Mouse (Mus musculus) ovary, postnatal 36 days (tissue): ENCODE results near the gene Gabrd.

ENCODE experiments used
- DNase-seq: peaks from one replicate; pipeline ENCODE4 v3.0.0; 2022; ENCODE audit warnings: low spot score, mixed read lengths

The Gabrd gene

DNA sequence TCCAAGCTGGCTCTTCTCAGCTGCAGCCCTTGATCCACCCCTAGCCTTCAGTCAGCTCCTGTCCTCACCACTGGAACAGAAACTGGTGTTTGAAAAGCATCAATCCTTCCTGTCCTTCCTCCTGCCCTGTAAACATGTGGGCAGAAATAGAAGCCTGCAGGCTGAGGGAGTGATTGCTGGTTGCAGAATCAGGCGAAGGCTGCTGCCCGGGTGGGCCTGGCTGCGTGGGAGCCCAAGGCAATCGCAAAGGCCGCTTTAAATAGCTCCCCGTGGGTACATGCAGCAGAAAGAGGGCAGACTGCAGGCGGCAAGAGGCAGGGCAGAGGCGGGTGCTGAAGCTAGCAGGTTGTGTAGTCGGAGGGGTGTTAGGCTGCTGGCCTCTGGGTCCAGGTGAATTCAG is 15.2 kb downstream of the Gabrd start:
- no peak for DNase-seq

DNA sequence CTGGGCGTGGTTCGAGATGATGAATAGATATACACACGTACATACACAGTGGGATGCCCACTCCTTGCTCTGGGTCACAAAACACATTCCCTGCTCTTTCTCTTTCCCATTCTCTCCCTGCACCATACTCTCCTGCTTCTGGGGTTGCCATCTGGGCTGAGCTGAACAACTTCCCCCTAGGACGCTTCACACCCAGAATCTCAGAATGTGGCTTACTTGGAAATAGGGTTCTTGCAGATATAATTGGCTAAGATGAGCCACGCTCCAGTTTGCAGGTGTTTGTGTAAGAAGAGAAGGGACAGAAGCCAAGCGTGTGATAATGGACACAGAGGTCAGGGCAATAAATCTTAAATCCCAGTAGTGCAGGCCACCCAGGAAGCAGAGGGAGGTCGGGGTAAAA is 15.9 kb downstream of the Gabrd start:
- no peak for DNase-seq

DNA sequence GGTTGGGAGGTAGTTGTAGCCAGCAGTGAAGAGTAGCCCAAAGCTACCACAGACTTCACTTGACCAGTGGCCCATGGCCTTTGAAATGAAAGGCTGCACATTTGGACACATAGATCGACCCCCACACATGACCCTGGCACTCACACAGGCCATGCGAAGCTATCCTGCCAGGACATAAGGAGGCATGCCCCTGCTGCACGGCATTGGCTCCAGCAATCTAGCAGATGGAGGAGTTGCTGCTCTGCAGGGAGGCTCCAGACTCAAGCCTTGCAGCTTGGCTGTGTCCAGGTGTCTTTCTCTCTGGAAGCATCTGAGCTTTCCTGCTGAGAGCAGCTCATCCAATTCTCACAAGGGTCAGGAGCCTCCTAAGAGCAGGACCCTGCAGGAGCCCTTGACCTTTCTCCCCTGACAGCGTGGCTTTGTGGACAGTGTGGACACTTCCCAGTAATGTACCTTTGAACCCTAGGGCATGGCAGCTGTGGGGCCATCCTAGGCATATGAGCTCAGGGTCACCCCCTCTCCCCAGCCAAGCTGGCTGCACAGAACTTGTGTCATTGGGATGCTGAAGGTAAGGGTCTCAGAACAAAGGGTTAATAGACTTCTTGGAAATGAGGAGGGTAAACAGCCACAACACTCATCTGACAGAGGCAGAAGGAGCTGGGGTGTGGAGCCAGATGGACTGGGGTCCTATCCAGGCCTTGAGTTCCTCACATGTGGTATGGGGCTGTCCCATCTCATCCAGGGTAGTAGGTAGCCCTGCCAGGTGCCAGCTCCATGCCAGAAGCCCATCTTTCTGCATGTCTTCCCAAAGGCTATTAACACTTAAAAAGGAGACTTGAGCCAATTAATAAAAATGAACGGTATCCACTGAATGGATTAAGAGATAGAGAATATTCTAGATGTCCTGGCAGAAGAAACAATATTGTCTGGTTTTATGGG is 25.8 kb downstream of the Gabrd start:
- no peak for DNase-seq

DNA sequence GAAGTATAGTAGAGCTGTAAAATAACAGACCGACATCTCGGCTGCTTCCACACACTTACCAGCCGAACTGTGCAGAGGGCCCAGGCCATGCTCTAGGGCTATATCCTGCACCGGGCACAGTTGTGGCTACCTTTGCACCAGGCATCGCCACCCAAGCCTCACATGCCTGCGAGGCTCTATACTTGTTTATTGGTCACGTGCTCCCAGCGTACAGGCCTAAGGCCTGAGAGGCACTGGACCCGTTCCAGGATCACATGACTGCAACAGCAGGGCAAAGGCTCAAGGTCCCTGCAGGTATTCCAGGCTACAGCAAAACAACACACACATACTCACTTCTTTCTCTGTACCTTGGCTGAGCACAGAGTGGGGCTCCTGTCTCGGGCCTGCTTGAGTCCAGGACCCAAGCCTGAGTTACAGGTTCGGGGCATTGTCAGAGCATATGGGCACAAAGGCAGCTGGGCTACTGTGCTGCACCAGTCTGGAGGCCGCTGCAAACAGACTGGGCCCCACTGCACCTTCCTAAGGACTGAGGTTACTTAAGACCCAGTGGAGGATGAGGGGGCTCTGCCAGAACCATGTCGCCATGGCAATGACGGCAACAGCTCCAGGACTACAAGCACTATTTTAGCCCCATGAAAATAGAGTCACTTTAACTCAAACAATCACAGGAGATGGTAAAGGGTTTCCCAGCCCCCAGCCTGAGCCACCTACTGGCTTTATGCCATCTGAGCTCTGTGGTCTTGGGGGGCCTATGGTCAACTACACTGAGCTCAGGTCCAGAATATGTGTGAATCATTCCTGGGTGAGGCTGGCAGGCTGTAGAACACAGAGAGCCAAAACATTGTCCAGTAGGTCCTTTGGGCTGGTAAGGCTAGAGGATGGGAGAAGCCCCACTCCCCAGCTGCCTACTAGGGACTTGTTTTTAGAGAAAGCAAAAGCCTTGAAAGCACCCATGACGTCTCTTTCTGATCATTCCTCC is 26.9 kb downstream of the Gabrd start:
- DNase-seq: no peak

DNA sequence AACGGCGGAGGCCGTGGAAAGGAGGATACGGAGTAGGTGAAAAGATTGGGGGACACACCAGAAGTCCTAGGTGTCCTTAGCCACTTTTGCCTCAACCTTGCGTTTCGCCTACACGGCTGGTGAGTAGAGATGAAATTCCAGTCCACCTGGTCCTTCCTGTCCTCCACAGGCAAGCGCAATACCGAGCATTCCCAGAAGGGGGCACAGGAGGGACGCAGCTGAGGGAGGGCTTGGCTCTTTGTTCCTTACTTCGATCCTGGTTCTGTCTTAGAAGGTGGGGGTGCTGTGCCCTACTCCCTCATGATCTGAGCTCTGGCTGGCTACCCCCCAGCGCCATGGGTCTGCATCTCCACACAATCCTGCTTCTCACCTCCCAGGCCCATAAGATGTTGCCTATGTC is 29.2 kb downstream of the Gabrd start:
- DNase-seq: peak; percentile 81

DNA sequence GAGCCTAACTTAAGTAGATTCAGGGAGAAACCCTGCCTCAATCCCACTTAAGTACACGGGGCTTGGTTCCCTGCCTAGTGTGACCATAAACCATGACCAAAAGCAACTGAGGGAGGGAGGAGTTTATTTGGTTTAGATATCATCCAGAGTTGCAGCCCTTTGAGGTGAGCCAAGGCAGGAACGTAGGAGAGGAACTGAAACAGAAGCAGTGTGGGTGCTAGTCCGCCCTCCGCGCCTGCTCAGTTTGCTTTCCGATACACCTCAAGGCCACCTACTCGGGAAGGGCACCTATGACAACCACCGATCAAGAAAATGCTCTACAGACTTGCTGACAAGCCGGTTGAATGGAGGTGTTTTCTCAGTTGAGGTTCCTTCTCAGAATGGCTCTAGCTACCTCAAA is 30.2 kb downstream of the Gabrd start:
- no peak for DNase-seq

DNA sequence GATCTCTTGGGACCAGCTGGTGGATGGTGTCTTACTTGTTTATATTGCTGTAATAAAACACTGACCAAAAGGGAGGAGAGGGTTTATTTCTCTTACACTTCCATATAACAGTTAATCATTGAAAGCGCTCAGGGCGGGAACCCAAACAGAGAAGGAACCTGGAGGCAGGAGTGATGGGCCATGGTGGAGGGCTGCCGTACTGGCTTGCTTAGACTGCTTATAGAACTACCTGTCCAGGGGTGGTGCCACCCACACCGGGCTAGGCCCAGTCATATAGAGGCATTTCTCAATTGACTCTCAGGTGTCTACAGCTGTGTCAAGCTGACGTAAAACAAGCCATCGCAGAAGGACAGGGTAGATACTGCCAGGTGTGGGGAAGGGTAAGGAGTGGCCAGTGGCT is 31.1 kb downstream of the Gabrd start:
- DNase-seq: no peak

DNA sequence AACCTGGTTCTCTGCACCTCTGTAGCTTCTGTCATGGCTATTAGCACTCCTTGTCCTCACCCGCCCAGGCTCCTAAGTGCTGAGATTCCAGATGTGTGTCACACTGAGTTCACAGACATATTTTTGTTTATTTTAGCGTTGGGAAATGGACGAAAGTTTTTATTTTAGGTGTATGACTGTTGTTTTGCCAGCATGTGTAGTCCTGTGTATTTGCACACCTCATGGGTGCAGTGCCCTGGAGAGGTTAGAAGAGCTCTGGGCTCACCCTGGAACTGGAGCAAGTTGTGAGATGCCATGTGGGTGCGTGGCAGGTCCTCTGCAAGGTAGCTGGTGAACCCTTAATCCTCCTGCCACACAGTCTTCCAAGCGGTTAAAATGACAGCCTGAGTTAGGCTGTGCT is 35.5 kb downstream of the Gabrd start:
- no peak for DNase-seq

DNA sequence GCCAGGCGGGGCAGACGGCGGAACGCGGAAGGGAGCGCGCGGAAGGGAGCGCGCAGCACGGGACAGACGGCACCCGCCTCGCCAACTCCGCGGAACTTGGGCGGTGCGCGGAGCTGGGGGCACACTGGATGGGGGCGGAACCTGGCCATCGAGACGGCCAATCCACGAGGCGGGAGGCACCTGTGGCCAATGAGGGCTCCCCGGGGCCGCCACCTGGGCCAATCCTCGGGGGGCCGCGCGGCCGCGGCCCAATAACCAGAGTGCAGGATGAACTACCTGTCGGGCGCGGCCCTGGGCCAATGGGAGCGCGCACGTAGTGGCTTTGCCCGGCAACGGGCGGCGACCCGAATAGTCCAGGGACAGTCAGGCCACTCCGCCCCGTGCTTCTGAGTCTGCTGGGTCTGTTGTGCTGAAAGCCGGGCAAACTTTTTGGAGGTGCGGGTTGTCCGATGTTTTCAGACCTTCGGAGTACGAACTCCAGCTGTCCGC is 36.6 kb downstream of the Gabrd start, which contains the start of gene Prkcz:
Prkcz (minus strand) TSS at position 59 of the 489 bp plus-strand sequence.
- DNase-seq: peak; percentile 85

DNA sequence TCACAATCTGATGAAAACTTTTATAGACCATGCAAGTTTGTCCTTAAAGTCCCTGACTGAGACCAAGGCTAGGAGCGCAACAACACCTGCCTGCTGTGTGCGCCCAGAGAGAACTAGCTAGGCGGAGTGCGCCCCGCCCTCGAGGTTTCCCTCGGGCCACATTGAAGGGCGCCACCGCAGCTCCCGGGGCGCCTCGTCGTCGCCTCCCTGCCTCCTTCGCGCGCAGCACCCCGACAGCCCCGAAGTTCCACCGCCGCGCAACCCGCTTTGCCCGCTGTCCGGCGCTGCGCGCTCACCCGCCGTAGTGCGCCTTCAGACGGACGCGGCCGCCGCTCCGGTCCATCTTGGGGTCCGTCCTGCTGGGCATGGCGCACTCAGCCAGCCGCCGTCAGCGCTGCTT is 37.1 kb downstream of the Gabrd start:
- DNase-seq: no peak

DNA sequence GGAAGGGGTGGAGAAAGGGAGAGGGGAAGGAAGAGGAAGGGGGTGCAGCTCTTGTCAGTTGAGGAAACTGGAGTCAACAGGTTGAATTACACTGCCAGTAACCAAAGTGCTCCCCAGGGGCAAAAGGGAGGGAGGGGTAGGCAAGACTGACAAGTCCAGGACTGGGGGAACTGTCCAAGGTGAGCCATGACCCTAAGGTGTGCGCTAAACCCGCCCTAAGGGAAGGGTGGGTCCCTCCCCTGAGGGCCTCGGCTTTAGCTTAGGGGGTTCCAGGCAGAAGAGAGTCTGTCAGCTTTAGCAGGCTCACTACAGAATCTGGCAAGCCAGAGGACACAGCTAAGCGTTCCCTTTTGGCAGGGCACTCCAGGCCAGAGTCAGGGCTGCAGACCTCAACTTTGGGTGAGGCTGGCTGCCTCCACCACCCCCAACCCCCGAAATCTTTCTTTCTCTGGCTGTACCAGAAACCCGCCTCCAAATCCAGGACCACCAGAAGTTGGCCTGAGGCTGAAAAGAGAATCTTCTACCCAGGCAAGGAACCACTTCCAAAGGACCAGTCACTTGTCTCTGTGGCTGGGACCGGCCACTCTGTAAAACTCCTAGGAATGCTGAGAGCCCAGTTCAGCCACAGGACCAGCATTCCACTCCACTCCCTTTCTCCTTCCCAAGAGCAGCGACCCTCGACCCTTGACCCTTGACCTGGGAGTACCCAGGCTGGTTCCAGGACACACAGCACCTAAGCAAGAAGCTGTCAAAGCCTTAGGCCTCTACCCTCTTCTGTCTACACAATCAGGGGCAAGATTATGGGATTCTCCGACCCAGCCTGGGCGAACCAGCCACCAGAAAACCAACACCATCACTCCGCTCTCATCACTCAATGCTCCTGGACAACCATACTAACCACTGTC is 38.1 kb downstream of the Gabrd start:
- DNase-seq: no peak

DNA sequence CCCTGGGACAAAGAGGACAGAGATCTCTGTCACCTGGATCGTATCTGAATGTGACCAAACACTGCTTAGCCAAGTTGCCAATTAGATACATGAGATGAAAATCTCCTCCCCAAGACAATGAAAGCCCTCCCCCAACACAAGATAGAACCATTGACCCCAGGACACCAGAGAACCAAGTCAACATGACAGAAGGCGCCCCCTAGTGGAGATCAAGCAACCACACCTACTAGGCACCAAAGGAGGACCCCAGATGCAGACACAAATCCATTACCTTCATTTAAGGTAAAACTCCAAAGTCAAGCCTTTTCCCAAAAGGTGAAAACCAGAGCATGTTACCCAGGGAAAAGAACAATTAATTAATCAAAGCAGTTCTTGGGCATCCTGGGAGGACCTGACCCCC is 40.3 kb downstream of the Gabrd start:
- no peak for DNase-seq

DNA sequence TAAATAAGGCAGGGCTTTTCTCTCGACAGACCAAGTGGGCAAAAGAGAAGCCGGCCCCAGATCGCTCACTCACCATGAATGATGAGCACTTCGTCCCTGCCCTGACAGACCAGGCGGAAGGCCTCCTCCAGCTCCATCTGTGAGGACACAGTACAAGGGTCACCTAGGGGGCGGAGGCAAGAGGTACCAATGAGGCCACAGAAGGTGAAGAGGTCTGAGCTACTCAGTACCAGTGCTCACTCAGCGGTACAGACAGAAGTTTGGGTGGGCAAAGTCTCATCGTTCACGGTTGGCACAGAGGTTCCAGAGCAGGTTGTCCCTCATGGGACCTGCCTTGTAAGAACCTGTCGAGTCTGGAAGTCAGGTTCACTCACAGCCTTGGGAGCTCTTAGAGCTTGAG is 41.6 kb downstream of the Gabrd start:
- DNase-seq: no peak

DNA sequence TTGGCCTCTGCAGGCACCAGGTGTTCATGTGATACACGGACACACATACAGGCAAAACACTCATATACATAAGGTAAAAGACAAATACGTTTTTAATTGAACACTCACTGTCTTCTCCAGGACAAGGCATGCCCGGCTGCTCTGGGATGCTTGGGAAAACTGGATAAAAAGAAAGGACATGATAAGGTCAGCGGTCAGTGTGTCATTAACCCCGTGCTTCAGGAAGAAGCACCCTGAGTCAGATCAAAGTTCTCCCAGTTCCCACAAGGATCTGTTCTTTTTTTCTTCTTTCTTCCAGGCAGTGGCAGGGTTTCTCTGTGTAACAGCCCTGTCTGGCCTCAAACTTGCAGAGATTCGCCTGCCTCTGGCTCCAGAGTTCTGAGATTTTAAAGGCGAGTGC is 43.4 kb downstream of the Gabrd start:
- no peak for DNase-seq

DNA sequence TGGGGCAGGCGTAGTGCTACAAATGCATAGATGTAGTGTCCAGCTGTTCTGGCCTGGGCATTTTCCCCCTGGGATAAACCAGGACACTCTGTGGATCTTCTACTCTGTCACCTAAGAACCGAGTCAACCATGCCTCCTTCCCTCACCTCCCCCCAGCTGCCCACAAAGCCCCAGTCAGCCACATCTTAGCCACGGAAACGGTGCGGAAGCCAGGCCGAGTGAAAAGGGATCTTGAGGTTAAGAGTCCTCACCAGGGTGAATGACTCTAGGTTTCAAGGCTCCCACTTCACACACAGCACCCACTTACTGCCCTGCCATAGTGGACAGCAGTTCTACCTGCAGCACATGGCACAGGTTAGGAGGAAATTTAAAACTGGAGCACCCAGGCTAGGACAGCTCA is 43.9 kb downstream of the Gabrd start:
- no peak for DNase-seq

DNA sequence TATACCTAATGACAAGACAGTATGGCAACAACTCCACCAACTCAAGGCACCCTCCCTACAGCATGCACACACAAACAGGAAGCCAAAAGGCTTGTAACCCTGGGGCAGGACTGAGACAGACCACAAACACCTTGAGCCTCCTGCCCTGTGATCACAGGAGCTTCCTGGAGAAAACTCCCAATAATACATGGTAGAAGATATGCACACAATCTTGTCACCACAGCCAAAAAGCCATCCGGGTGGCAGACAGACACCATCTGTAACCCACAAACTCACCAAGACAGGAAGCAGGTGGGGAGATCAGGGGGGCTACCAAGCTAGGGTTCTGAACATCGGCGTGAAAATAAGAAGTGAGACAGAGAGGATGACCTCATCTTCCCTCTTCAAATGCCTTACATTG is 45.3 kb downstream of the Gabrd start:
- DNase-seq: no peak

DNA sequence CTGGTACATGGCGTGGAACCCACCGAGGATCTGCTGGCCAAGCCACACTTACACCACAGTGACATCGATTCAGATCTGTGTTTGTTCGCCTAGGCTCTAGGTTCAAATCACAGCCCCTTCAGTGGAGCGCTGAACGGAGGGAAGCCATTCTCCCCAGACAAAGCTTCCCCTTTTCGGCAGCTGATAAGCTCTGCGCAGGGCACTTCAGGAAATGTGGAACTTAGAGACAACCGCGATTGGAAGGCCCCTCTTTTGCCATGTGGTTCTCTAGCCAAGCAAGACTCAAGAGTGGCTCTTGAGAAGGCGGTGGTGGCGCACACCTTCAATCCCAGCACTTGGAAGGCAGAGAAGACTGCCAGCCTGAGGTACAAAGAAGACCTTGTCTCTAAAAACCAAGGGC is 51.6 kb downstream of the Gabrd start:
- no peak for DNase-seq

DNA sequence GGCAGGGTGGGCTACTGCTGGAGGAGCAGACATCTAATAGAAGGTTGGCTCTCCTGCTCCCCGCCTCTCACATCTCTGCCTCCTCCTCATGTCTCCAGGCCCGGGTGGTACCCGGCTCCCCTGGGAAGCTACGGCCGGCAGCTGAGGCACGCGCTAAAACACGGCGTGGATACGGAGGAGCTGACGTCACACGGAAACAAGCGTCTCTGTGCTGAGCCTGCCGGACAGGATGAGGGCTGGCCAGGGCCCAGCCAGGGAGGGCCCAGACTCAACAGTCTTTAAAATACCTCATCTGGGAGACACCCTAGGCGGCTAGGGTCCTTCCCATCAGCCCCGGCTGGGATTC is 52.3 kb downstream of the Gabrd start:
- DNase-seq: peak; percentile 18

DNA sequence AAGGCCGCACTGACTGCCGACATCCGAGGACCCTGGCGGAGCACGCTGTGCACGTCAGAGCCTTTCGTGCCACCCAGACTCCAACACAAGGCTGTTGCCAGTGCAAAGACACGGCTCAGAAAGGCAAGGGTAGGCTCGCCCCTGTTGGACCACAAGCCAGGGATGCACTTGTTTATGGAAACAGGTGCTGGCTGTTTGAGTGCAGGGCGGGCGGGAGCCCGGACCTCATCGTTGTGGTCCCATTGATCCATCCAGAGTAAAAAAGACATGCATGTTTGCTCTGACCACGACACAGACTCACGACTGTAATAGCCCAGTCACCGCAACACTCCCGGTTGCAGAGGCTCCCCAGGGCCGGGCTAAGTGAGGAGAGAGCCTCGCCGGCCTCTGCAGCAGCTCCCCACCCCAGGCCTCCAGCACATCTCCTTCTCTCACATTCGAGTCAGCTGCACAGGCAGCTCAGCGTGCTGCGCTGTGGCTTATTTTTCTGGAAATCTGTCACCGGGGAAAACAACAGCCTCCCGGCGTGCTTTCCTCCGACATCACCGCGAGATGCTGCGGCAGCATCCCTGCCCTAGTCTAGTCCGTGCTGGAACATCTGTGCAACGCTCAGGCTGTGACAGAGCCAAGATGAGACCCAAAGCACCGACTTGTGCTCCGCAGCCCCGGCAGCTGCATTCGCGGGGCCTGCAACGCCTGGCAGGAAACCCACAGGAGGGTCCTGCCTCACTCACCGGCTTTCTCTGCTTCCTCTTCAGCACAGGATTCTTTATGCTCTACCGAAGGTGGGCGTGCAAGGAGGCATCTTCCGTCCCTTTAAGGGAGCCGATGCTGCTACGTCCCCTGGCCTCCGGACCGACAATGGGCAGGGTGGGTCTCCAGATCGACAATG is 53.0 kb downstream of the Gabrd start:
- no peak for DNase-seq

DNA sequence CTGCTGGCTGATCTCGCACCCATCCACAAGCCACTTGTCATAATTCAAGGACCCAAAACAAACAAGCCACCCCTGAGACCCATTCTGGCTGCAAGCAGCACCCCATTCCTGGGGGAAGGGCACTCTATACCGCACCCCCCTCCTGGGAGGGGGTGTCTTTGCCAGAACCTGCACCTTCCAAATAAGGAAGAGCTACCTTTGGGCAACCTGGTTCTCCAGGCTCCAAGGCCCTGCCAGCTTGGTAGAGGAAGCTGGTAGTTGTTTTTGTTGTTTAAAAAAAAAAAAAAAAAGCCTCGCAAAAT is 53.7 kb downstream of the Gabrd start:
- DNase-seq: no peak
